Mouse (Mus musculus) urinary bladder, adult 2 months (tissue): ENCODE measurements around the gene Agpat3. TPM values are rescaled to one million over a fixed set of nuclear protein-coding genes. Genes with fewer than 3 reads are reported as not detected.

Source experiments
- DNase-seq: peaks from one replicate; pipeline ENCODE4 v3.0.0; 2022; ENCODE audit warnings: low spot score
- polyA plus RNA-seq: library from polyadenylated mRNA; depleted of rRNA; stranded (reverse); fragments of >200 nt; gene quantifications from 2 replicates; pipeline ENCODE4 v1.2.3, GENCODE M21; 2012

Gene Agpat3
- polyA plus RNA-seq, 1 experiment, result 75.1 TPM

GRCm38 (mm10) chr10:78258142-78258675, 94.1 kb downstream of the Agpat3 start:
- DNase-seq, result no peak

- no peak for DNase-seq
These were observed 96.6 kb downstream of the Agpat3 start for GRCm38 (mm10) chr10:78255646-78256059.

DNA sequence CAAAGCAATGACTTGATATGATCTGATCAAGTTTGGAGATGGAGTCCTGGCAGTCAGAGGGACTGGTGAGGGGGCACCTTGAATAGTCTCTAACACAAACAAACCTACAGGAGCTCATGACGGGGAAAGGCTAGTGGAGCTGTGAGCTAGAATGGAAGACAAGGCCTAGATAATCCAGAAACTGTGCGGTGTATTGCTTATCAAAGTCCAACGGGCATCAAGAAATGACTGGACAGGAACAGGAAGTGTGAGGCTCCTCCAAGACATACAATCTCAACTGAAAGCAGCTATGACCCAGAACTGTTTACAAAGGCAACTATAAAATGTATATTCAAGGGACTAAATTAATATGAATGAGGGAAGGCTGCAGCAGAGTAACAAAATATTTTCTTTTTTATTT, 105.1 kb downstream of the Agpat3 start:
- DNase-seq, result no peak

GRCm38 (mm10) chr10:78246725-78247124, 105.6 kb downstream of the Agpat3 start:
- DNase-seq, result no peak

- no peak for DNase-seq
These were observed 107.1 kb downstream of the Agpat3 start for GRCm38 (mm10) chr10:78245225-78245547.

DNA sequence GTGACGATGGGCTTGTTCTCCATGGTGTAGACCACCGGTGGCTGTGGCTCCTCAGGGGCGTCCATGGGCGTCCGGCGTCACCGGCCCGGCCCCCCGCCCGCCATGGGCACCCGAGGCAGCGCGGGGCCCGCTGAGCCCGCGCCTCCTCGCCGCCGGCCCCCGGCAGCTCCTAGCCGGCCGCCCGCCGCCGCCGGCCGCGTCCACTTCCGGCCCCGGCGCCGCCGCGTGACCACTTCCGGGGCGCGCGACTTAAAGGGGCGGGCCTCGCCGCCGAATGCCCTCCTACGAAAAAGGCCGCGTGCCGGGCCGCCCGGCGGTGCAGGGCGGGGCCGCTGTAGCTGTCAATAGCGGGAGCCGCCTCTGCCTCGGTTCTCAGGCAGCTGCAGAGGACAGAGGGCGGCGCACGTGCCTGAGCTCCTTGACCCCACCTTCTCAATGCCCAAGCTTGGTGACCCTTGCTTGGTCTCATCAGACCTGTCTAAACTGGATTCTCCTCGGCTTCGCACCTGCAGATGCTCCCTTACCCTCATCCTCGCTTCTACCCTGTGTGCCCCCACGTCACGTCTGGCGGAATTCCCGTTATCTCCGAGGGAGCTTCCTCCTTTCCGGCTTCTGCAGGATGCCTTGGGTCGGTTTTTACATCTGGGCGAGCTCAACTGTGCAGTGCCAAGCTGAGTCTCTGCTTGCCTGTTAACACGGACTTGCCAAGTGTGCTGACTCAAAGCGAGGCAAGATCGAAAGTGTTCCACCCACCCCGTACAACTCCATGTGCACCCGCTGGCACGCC, 107.7 kb downstream of the Agpat3 start, which contains the start of gene Trappc10:
Gene Trappc10, minus strand, starts transcription at position 204 of the 787 bp plus-strand sequence.
- DNase-seq, result peak; percentile 88

GRCm38 (mm10) chr10:78244058-78244437, 108.2 kb downstream of the Agpat3 start:
- DNase-seq, result no peak

DNA sequence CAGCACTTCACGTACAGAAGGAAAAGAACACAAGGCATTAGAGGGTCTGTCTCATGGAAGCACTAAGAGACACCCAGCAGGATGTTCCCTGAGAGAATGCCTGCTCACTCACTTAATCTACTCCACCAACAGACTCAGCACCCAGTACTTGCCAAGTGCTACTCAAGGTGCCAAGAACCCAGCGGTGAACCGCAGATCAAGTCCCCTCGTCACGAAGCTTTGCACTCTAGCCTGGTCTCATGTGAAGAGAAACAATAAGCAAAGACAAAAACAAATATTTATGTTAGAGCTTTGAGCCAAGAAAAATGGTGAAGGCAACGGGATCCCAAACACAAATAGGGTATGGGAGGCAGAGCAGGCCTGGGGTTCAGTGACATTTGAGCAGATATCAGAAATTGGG, 113.4 kb downstream of the Agpat3 start:
- DNase-seq, result no peak

- DNase-seq, result no peak
These were observed 114.0 kb downstream of the Agpat3 start for GRCm38 (mm10) chr10:78238297-78238696.

- no peak for DNase-seq
These were observed 114.5 kb downstream of the Agpat3 start for GRCm38 (mm10) chr10:78237809-78238208.

GRCm38 (mm10) chr10:78236885-78237629, 115.2 kb downstream of the Agpat3 start:
- no peak for DNase-seq

- no peak for DNase-seq
These were observed 118.5 kb downstream of the Agpat3 start for GRCm38 (mm10) chr10:78233756-78234155.

- no peak for DNase-seq
These were observed 119.1 kb downstream of the Agpat3 start for GRCm38 (mm10) chr10:78233161-78233560.

DNA sequence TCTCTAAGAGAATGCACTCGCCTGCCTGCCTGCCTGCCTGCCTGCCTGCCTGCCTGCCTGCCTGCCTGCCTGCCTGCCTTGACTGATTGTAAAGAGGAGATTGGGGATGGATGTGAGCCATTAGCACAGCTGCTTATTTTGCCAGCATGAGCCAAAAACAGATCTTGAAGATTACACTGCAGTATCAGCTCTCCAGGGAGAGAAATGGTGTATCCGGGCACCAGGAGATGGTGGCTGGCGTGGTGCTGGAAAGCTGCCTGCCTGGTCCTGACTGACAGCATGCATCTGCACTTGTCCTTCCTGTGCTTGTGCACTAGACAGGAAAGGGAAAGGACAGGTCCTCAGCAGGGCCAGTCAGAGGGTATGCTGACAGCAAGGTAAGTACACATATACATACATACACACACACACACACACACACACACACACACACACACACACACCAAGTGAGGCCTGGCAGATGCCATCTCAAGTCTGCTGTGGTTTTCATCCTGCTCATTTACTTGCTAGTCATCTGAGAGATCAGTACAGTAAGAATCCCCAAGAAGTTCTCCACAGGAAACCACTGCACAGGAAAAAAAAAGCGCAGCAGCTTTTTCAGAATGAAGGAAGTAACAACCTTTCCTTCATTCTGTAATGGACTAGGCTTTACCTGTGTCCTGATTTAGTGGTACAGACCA, 119.8 kb downstream of the Agpat3 start:
- DNase-seq, result no peak

DNA sequence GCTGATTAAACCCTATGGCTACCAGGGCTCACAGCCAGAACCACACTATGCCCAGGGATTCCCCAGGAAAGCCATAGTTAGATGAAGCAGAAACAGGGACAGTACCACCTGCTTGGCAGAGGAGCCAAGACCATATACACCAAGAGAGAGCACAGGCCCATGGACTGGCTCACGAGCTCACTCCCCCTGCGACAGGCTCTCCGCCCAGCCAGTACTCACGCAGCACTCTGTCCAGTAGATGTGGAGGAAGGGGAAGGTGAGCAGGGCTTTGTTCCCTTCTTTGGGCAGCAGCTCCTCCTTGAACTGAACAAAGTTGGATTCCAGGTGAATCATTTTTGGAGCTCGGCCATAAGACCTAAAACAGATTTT, 123.7 kb downstream of the Agpat3 start:
- DNase-seq, result no peak

GRCm38 (mm10) chr10:78227875-78228559, 124.3 kb downstream of the Agpat3 start:
- no peak for DNase-seq

DNA sequence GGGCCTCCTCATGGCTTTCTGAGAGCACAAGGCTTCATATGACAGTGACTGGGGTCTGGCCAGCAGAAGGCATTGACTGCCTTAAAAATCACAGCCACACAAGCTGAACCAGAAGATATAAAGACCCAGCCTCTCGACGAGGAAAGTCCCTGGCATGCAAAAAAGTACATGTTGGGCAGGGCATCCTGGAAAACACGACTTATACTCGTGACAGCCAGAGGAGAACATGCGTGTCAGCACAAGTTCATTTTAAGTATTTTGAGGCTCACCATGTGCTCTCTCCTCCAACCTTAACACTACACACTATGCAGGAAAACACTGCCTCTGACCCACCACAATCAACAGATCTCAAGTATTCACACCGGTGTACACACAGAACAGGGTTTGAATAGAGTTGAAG, 128.2 kb downstream of the Agpat3 start:
- DNase-seq, result no peak

DNA sequence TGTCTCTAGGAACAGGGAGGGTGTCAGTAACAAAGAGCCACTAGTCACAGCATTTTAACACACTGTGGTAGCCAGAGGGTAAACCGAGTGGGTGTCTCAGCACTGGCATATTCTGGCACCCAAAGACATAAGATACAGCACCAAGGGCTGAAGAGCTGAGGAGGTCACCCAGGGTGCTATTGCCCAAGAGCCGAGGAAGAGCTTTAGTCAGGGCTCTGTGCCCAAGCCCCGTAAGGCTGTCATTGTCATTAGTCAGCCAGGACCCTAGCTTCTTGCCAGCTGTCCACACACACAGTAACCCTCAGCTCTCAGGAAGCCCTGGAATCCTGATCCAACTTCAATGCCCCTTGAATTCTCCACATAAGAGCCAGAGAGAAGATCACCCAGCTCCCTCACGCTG, 129.4 kb downstream of the Agpat3 start:
- no peak for DNase-seq

- no peak for DNase-seq
These were observed 131.0 kb downstream of the Agpat3 start for GRCm38 (mm10) chr10:78221315-78221714.

DNA sequence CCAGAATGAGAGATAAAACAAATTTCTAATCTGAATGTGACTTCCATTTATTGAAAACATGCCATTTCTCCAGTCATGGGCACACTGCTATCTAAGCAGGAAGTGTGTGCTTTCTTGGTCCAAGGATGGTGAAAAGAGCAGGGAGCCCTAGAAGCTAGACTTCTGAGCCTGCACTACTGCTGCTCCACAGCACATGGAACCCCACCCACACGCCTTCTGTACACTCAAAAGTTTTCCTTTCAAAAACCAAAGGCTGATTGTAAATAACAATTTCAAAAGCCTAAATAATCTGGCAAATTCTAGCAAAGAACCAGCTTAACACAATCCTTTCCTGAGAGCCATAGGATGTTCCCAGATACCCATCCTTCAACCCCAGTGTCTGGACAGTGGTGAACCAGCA, 132.8 kb downstream of the Agpat3 start:
- no peak for DNase-seq
